Mouse (Mus musculus) lung, adult 18-20 months (tissue): ENCODE results near the gene Pnn.
"Not testable (repeated sequence)": the region's sequence is repeated elsewhere in the genome, so short reads cannot be mapped to it uniquely, and the experiment has no call there.

ENCODE experiments used
- DNase-seq, 2 experiments: peaks; one replicate each; pipeline ENCODE4 v3.0.0; 2022; ENCODE audit warnings: mixed read lengths in 2 of 2

Pnn gene

DNA sequence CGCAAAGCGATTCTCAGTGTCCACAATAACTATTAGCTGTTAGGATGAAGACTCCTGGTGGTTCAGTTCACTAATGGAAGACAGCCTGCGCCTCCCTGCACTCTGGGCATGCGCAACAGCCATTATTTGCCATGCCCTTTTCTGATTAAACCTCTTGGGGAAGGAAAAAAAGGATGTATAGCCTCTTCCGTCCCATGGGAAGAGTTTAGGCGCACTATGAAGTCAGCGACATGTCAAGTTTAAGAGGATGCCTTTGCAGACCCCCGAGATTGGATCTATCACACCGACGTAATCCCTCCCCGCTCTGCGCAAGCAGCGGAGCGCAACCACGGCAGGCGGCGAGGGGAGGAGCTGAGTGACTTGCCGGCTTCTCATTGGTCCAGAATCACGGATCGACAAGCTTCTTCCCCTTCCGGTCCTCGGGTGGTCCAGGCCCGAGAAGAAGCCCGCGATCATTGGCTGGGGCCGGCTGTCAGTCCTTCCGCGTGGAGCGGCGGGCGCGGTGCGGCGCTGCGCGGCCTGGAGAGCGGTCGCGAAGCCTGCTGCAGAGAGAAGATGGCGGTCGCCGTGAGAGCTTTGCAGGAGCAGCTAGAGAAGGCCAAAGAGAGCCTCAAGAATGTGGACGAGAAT, at the start of gene Pnn:
Pnn (plus strand) TSS at position 437 of the 630 bp plus-strand sequence.
- DNase-seq: peak; percentile 98

DNA sequence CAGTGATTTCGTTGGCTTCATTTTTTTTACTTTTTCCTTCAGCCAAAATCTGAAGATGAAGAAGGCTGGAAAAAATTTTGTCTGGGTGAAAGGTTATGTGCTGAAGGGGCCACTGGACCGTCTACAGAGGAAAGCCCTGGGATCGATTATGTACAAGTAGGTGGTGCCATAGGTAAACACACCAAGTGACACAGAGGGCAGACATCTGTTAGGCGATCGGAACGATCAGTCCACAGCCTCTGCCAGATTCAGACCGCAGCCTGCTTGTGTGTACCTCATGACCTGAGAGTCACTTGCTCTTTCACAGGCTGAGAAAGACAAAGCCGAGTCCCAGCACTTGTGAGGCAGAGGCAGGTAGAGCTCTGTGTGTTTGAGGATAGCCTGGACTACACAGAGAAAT, 48.7 kb upstream of the Pnn start:
- DNase-seq: no peak

DNA sequence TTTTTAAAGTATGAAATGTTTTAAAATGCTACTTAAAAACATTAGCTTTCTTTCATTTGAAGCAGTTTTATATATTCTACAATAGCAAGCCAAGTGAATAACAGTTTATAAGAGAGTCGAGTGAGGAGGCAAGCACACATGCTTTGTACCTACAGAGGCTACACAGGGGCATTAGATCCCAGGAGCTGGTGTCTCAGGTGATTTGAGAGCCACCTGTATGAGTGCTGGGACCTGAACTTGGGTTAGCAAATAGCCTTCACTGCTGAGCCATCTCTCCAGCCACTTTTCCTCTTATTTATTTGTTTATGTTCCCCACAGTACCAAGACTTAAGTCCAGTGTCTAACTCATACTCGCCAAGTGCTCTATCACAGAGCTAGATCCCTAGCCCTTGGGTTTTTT, 46.8 kb upstream of the Pnn start:
- DNase-seq: no peak

DNA sequence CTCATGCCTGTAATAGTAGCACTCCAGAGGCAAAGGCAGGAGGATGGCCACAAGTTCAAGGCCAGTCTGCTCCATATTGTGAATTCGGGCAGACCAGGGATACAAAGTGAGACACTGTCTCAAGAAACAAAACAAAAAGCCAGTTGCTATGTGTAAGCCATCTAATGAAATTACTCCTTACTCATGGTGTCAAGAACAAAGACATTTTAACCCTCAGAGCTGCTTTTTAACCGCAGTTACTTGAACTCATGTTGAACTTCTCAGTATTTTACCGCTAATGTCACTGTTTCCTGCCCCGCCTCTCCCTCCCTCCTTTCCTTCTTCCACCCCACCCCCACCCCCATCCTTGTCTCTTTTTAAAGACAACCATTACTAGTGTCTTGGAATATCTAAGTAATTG, 45.4 kb upstream of the Pnn start:
- DNase-seq: no peak

GRCm38 (mm10) chr12:59032101-59032500, 34.6 kb upstream of the Pnn start:
- no peak for DNase-seq

DNA sequence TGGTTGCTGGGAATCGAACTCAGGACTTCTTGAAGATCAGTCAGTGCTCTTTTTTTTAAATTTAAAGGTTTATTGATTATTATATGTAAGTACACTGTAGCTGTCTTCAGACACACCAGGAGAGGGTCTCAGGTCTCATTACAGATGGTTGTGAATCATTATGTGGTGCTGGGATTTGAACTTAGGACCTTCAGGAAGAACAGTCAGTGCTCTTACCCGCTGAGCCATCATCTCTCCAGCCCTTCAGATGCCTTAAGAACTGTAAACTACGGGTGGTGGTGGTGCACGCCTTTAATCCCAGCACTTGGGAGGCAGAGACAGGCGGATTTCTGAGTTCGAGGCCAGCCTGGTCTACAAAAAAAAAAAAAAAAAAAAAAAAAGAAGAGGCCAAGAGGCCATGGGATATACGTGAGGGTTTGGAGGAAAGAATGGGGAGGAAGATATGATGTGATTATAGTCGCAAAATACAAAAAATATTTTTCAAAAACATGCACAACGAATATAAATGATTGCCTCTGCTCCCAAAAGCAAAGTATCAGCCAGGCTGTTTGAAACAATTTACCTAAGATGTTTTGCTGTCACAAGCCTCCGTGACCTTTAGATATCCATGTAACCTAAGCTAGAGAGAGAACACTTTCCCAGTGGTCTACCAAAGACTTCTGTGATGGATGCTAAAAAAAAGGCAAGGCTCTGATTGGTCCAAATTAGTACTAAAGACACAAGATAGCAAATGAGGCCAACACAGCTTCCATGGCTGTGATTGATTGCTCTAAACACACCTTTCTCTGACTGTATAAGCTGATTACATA, 27.3 kb upstream of the Pnn start:
- no peak for DNase-seq

GRCm38 (mm10) chr12:59039971-59040844, 26.5 kb upstream of the Pnn start:
- DNase-seq: peak; percentile 57 to 58

DNA sequence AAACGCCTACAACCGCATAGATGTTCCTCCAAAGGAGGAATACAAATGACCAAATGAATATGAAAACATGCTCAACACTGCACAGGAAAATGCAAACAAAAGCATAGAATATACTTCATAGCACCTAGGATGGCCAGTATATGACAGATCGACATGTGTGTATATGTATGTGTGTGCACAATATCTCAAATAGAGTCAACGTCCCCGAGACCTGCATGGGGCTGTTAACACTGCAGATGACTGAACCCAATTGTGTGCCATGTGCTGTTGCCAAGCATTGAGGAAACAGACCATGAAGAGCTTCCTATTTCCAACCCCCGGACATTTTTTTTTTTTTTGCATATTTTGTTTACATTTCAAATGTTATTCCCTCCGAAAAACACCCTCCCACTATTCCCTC, 25.8 kb upstream of the Pnn start:
- DNase-seq: no peak

DNA sequence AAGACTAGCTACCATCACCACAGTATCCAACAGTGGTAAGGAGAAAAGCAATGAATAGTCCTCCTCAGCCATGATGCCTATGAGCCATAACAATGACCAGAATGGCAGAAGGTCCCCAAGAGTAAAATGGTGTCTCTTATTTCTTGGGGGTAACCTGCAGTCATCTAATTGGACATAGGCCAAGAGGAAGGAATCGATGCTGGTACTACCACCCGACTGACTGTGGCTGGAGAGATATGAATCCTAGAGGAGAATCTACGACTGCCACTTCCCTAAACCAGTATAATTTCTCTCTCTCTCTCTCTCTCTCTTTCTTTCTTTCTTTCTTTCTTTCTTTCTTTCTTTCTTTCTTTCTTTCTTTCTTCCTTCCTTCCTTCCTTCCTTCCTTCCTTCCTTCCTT, 14.2 kb upstream of the Pnn start:
- DNase-seq: no peak

DNA sequence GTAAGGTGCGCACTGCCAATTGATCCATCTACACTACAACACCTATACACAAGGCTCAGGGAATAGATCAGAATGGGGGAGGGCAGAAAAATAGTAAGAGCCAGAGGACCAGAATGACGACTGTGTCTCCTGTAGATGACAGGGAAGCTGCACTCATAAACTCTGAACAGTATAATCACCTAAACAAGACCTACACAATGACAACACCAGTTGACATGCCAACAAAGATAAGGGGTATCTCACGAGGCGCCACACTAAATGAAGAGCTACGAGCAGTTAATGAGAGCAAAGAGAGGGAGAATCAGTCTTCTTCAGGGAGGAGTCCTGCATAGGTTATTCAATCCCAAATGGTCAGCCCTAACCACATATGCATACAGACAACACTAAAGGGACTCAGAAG, 13.5 kb upstream of the Pnn start:
- no peak for DNase-seq

GRCm38 (mm10) chr12:59053976-59054375, 12.7 kb upstream of the Pnn start:
- DNase-seq: no peak

DNA sequence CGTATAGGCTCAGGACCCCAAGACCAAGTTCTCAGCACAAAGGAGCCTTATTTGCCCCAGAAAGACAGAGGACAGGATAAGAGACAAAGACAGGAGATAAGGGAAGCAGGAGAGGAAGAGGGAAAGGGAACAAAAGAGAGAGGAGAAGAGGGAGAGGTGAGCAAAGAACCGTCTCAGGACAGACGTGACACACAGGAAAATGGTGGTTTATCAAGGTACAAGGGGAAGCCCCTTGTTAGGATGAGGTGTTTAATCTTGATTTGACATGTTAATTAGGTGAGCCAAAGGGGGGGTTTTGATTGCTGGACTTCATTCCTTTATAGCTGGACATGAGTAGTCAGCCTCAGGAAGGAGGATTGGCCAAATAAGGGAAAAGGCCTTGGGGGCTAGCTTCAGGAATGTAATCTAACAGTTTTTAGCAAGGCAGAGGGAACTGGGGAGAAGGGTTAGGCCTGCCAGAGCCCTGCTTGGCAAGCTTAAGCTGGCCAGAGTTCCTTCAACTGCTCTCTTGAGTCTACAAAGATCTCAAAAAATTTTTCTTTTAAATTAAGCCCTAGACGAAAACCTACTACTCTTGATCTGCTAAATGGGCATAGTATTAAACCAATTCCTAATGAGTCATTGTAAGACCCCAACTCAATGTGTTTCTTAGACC, 11.4 kb upstream of the Pnn start:
- no peak for DNase-seq

- no peak for DNase-seq
Measured at GRCm38 (mm10) chr12:59056222-59056621, 10.5 kb upstream of the Pnn start.

- not testable (repeated sequence) for DNase-seq
Measured at GRCm38 (mm10) chr12:59058242-59058641, 8.4 kb upstream of the Pnn start.

GRCm38 (mm10) chr12:59060322-59060721, 6.4 kb upstream of the Pnn start:
- no peak for DNase-seq

GRCm38 (mm10) chr12:59060993-59061595, 5.6 kb upstream of the Pnn start, which contains the start of gene Trappc6b:
Gene Trappc6b, minus strand, starts transcription at chr12:59061472.
- peak; percentile 80 to 88 for DNase-seq

DNA sequence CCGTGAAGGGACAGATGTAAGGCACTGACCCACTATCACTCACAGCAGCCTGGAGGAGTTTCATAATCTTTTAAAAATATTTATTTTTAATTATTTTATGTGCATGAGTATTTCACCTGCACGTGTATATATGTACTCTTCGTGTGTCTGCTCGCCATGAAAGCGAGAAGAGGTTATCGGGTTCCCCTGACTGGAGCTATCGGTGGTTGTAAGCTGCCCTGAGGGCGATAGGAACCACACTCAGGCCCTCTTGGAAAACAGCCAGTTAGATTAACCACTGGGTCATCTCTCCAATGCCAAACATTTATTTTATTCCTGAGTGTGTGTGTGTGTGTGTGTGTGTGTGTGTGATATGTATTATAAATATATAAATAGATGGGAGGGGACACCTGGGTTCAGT, 1.8 kb upstream of the Pnn start:
- DNase-seq: no peak

GRCm38 (mm10) chr12:59065776-59066175, 908 bp upstream of the Pnn start:
- DNase-seq: no peak

DNA sequence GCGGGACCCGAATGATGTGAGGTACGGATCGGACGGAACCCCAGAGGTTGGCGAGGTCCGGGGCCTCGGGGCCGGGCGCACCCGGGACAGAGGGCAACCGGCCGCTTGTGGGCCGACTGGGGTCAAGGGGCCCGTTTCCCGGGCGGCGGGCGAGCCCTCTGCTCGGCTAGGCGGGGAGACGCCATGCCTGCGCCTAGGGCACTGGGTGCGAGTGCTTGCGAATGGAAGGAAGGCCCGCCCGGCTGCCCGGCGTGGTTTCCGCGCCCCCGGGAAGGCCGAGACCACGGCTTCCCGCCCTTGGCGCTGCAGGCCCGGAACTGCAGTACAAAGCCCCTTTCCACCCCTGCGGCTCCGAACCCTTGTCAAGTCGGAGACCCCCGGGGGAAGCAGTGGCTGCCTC, 411 bp downstream of the Pnn start:
- no peak for DNase-seq

GRCm38 (mm10) chr12:59068791-59069190, 2.1 kb downstream of the Pnn start:
- DNase-seq: no peak

GRCm38 (mm10) chr12:59072286-59072685, 5.6 kb downstream of the Pnn start:
- no peak for DNase-seq

GRCm38 (mm10) chr12:59074052-59074451, 7.4 kb downstream of the Pnn start:
- DNase-seq: no peak
